Mouse (Mus musculus) small intestine, adult 2 months (tissue): ENCODE results near the gene Dlgap3.

Source experiments
- CTCF ChIP-seq: fragments of 200-500 bp; IDR thresholded peaks from 2 replicates; pipeline ENCODE4 v1.5.1; 2012; ENCODE audit warnings: low read depth, mild to moderate bottlenecking, control low read depth, inconsistent platforms, low read length, moderate library complexity, mixed read lengths; ENCODE audit not compliant: insufficient replicate concordance, insufficient read length; ENCODE audit errors: extremely low read depth
- POLR2A ChIP-seq: fragments of 200-500 bp; IDR thresholded peaks from 2 replicates; pipeline ENCODE4 v1.6.1; 2012; ENCODE audit warnings: low read depth, mild to moderate bottlenecking, control low read depth, inconsistent platforms, low read length, moderate library complexity

- TF ChIP-seq CTCF (no peak), POLR2A (no peak)
These were observed 55.6 kb downstream of the Dlgap3 start for GRCm38 (mm10) chr4:127224444-127225100.
